Mouse (Mus musculus) CD8-positive naive resting alpha-beta T cell, adult 2 months (primary cell): ENCODE data around the gene Uhrf1bp1l.
A peak's percentile ranks its signal among the peaks of the same experiment; 100 is the strongest.
"Not testable (repeated sequence)": the region's sequence is repeated elsewhere in the genome, so short reads cannot be mapped to it uniquely, and the experiment has no call there.

Source experiments
- DNase-seq, 2 experiments: peaks; one replicate each; pipeline ENCODE4 v3.0.0; 2022; ENCODE audit warnings: low read depth in 2 of 2, low spot score in 2 of 2

Gene Uhrf1bp1l

DNA sequence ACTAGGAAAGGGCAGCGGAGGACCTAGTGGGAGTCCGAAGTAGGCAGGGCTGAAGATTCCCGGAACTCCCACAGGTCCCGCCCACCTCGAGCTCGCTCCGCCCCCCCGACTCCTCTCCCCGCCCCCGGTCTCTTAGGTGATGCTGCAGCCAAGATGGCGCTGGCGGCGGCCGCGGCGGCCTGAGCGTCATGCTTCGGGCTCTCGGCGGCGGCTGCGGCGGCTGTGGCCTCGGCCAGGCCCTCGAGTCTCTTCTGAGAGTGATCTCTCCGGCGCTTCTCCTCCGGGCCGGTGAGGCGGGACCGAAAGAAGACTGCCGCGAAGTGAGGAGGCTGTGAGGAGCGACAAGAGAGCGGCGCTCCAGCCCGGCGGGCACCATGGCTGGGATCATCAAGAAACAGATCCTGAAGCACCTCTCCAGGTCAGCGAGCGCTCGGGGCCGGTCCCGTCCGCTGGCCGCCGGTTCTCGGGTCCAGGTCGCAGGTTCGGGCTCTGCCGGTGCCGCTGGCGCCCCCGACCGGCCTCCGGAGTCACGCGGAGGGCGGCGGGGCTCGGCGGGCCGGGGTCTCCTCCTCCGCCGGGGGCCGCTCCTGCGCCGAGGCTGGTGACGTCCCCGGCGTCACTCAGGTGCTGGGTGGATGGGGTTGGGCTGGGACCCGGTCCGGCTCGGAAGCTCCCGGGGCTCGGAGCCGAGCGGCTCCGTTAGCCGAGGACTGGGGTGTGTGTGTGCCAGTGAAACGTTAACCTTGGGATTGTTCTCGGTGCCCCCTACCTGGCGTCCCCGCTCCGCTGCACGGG lies at the start of gene Uhrf1bp1l:
Gene Uhrf1bp1l (plus strand): TSS at position 121 of the 795 bp plus-strand sequence.
- DNase-seq = peak; percentile 75 to 78

- DNase-seq = no peak
Observed at GRCm38 (mm10) chr10:89695194-89695911, 49.4 kb upstream of the Uhrf1bp1l start.

- DNase-seq = not testable (repeated sequence)
Observed at GRCm38 (mm10) chr10:89696270-89696669, 48.5 kb upstream of the Uhrf1bp1l start.

GRCm38 (mm10) chr10:89697956-89698355 lies 46.8 kb upstream of the Uhrf1bp1l start:
- no peak for DNase-seq

DNA sequence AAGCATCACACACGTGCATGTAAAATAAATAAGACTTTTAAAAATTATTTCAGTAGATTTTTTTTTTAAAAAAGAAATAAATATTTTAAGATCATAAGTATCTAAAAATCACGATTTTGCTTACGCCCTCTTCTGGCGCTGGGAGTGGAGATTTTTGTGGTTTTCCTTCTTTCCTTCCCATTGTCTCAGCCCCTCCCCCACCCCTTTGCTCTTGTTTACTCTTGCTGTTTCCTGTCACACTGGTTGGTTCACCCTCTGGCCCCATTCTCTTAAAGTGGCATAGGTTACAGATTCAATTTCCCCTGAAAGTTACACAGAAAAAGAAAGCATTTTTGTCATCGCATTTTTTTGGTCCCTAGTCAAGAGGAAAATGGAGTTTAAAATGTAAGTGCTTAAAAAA lies 41.7 kb upstream of the Uhrf1bp1l start:
- peak in 1 of 2 experiments; percentile 21 for DNase-seq

GRCm38 (mm10) chr10:89707397-89707796 lies 37.4 kb upstream of the Uhrf1bp1l start:
- no peak for DNase-seq

DNA sequence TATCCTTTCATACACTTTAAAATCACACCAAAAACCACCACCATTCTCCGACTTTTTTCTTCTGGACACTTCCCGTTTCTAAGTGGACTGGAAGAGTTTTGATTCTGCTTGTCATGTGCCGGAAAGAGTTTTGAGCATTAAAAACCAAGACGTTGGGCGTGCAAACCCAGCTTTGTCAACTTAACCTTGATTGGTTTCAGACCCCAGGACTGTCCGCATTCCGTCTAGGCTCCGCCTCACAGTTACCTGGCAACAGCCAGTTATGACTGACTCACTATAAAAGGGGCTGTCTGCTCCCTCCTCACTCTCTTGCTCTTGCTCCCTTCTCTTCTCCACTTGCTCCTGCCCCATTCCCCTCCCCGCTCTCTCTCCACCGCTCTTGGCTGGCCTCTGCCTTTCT lies 36.1 kb upstream of the Uhrf1bp1l start:
- DNase-seq = no peak

- no peak for DNase-seq
Observed at GRCm38 (mm10) chr10:89714910-89715309, 29.9 kb upstream of the Uhrf1bp1l start.

- no peak for DNase-seq
Observed at GRCm38 (mm10) chr10:89720252-89720651, 24.5 kb upstream of the Uhrf1bp1l start.

DNA sequence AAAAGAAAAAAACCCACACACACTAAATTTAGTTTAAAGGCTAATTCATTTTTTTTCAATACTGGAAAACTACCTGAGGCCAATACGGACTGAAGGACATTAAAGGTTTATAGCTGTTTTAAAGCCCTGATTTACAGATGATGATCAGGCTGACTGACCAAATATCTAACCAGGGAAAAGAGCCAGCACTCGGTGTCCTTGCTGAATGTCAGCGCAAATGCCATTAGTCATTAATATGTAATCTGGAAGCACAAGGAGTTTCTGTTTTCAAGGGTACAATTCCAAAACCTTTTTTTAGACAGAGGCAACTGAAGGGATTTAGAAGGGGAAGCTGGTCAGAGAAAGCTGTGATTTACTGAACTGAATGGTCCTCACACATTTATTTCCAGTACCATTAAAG lies 24.0 kb upstream of the Uhrf1bp1l start:
- DNase-seq = no peak

DNA sequence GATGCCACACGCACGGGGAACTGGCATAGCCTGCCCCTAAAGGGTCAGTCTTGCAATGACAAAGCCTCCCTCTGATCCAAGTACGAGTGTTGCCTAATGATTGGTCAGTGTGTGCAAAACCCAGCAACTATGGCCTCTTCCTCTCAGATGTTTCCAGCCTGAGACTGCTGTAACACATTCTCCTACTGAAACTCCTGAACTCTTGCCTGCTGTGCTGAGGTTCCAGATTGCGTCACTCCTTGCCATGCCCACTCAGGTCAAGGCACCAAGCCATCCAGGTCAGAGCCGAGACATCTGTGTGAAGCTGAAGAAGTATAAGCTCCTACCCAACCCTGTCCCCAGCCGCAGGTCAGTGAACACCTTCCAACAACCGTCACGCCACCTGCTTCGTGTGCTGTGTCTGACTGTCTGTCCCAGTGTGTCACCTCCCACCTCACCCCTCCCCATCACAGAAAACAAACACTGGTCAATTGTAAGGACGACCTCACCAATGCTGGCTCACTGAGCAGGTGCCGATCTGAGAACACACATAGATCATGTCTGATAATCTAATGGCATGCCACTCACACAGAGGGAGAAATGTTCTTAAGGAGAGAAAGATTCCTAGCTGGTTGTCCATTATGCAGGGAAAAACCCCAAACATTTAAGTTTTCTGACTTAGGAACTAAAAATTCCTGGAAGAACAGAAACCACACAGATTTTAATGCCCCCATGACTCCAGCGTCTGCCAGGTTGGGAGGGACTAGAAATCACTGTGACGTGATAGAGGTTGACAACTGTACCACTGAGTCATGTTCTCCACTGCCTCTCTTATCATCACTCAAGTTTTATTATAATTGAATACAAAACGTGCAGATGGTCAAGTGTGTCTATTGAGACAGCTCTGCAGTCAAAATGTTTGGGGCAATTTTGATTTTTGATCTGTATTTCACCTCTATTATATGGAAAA lies 22.3 kb upstream of the Uhrf1bp1l start:
- DNase-seq = no peak

DNA sequence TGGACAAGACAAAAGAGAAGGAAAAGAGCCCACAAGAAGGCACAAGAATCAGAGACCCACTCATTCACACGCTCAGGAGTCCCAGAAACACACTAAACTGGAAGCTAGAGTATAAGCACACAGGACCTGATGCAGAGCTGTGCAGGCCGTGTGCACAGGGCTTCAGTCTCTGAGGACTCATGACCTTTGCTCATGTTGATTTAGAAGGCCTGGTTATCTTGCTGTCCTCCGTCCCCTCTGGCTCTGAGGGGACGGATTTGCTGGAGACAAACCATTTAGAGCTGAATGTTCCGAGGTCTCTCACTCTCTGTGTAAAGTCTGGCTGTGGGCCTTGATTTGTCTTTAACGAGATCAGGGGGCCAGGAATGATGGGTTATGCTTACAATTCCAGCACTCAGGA lies 14.4 kb upstream of the Uhrf1bp1l start:
- no peak for DNase-seq

GRCm38 (mm10) chr10:89731341-89731740 lies 13.4 kb upstream of the Uhrf1bp1l start:
- no peak for DNase-seq

DNA sequence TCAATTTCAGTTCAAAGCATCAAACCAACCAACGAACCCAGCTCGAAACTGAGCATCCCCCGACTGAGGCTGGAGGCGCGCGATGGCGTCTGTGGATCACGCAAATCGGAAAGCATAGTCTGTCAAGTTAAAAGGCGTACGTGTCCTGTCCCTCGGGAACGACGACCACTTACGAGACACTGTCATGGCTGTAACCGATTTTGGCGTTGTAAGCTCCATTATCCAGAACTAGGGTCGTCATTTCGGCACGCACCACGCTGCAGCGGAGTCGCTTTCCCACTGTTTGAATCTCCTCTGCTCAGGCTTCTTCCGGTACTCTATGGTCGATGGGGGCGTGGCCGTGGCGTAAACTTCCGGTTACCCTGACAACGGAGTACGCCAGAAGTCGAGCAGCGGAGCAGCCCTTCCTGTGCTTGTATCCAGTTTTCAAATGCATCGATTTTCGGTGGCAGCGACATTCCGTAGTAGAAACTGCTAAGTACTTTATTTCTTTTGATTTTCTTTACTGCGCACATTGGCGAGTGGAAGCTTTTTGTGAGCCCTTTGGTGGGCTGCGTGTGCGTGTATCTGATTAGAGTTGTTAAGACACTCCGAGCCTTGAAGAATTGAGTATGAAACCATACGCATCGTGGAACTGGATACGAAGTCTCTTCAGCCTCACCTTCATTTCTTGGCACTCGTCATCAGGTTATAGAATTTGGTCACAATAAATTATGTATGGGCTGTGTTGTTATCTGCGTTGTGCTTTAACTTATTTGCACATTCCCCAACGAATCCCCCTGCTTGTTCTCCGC lies 12.6 kb upstream of the Uhrf1bp1l start, which contains the start of gene Actr6:
Gene Actr6 (minus strand): TSS at position 295 of the 794 bp plus-strand sequence.
- DNase-seq = peak; percentile 90 to 94

- no peak for DNase-seq
Observed at GRCm38 (mm10) chr10:89737092-89737491, 7.7 kb upstream of the Uhrf1bp1l start.

- no peak for DNase-seq
Observed at GRCm38 (mm10) chr10:89737887-89738286, 6.9 kb upstream of the Uhrf1bp1l start.

GRCm38 (mm10) chr10:89738395-89738794 lies 6.4 kb upstream of the Uhrf1bp1l start:
- DNase-seq = no peak

DNA sequence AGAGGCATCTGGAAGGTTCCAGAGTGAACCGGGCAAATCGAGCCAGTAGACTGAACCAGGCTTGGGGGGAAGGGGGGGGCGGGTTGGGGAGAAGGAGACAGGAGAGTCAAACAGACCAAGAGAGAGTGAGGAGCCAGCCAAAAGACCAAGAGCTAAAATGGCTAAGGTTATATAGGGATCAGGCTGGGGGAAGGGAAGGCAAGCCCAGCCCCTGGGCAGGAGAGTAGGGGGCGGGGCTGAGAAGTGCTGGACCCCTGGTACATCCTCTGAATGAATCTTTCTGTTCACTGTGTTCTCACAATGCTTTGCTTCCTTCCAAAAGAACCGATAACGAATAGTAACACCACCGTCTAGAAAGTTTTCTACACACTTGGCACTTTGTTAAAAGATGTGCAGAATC lies 5.1 kb upstream of the Uhrf1bp1l start:
- no peak for DNase-seq

DNA sequence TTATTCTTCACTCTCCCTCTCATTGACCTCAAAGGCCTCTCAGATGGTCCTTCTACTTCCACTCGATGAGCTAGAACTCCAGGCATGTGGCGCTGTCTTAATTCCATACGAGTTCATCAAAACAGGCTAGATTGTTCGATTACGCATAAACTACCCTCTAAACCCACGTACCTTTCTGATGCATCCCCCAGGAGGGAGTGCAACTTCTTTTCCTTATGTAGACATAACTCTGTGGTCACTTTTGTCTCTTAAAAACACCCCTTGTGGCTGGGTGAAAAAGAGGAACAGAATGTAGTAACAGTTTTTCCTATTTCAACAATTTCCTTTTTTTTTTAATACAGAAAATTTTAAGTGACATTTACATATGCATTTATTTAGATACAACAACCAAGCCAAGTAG lies 3.8 kb upstream of the Uhrf1bp1l start:
- DNase-seq = no peak

DNA sequence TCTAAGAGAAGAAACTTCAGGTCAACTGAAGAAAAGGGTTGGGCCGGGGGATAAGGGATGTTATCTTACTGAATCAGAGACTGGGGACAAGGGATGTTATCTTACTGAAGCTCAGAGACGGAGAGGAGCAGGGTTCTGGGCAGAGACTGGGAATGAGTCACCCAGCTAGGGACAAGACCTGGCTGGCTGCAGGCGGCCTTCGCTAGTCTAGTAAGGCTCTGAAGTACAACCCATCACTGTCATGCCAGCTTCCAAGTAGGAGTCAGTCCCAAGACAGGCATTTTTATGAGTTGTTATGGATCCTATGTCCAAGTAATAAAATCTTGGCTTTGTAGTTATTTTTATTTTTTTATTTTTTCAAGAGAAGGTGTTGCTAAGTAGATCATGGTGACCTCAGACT lies 1.5 kb upstream of the Uhrf1bp1l start:
- no peak for DNase-seq
